Mouse (Mus musculus) C2C12 (cell line): ENCODE measurements around the gene Trappc4.

Experiments used
- CTCF ChIP-seq: IDR thresholded peaks from one replicate; pipeline ENCODE4 v1.5.1; 2011; ENCODE audit not compliant: control insufficient read depth, insufficient read depth, insufficient read length
- FOSL1 ChIP-seq: IDR thresholded peaks from one replicate; pipeline ENCODE4 v1.8.0; 2011; ENCODE audit warnings: mild to moderate bottlenecking, low read length; ENCODE audit not compliant: poor library complexity, insufficient read depth, severe bottlenecking

DNA sequence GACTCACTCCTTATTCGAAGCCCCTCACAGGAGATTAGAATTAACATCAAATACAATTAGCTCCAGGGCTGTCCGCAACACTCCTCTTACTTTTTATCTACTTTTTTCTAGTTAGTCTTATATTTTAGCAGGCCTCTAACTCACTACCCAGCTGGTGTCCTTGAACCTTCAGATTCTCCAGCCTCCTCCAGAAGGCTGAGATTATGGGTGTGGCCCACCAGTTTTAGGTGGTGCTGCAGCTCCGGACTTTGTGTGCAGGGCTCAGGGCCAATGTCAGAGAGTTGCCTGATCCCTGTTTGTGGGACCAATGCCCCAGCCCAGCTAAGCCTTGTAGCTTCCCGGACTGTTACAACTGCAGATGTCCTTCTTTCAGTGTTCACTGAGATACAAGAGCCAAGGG, 16.2 kb upstream of the Trappc4 start:
- no peak for TF ChIP-seq CTCF
- TF ChIP-seq FOSL1: no peak
